Mouse (Mus musculus): Measurements from ENCODE around the gene Tgfbr3. TPM values are rescaled to one million over a fixed set of nuclear protein-coding genes. Genes with fewer than 3 reads are reported as not detected.

Gene Tgfbr3
- total RNA-seq, 2 experiments from 2014 or later = 12.2 to 13.4 TPM

GRCm38 (mm10) chr5:107112656-107113275, 176.7 kb downstream of the Tgfbr3 start:
- no peak for DNase-seq (ENCODE audit: low spot score in 2 of 2)

- no peak for DNase-seq (ENCODE audit: low spot score in 2 of 2)
These were observed 177.6 kb downstream of the Tgfbr3 start for GRCm38 (mm10) chr5:107111802-107112201.

GRCm38 (mm10) chr5:107110880-107111520, 178.4 kb downstream of the Tgfbr3 start:
- DNase-seq (ENCODE audit: low spot score in 2 of 2) = peak; percentile 26 to 43

GRCm38 (mm10) chr5:107110089-107110879, 179.1 kb downstream of the Tgfbr3 start:
- no peak for DNase-seq (ENCODE audit: low spot score in 2 of 2)

- DNase-seq (ENCODE audit: low spot score in 2 of 2) = no peak
These were observed 180.0 kb downstream of the Tgfbr3 start for GRCm38 (mm10) chr5:107109416-107109815.

GRCm38 (mm10) chr5:107106793-107107192, 182.6 kb downstream of the Tgfbr3 start:
- no peak for DNase-seq (ENCODE audit: low spot score in 2 of 2)

GRCm38 (mm10) chr5:107106139-107106538, 183.3 kb downstream of the Tgfbr3 start:
- no peak for DNase-seq (ENCODE audit: low spot score in 2 of 2)

GRCm38 (mm10) chr5:107103591-107103990, 185.8 kb downstream of the Tgfbr3 start:
- DNase-seq (ENCODE audit: low spot score in 2 of 2) = no peak

GRCm38 (mm10) chr5:107102916-107103315, 186.5 kb downstream of the Tgfbr3 start:
- DNase-seq (ENCODE audit: low spot score in 2 of 2) = no peak

- DNase-seq (ENCODE audit: low spot score in 2 of 2) = no peak
These were observed 187.7 kb downstream of the Tgfbr3 start for GRCm38 (mm10) chr5:107101684-107102083.

GRCm38 (mm10) chr5:107101135-107101534, 188.3 kb downstream of the Tgfbr3 start:
- DNase-seq (ENCODE audit: low spot score in 2 of 2) = no peak

- no peak for DNase-seq (ENCODE audit: low spot score in 2 of 2)
These were observed 189.8 kb downstream of the Tgfbr3 start for GRCm38 (mm10) chr5:107099634-107100033.

- no peak for DNase-seq (ENCODE audit: low spot score in 2 of 2)
These were observed 190.4 kb downstream of the Tgfbr3 start for GRCm38 (mm10) chr5:107099076-107099475.

- no peak for DNase-seq (ENCODE audit: low spot score in 2 of 2)
These were observed 191.4 kb downstream of the Tgfbr3 start for GRCm38 (mm10) chr5:107098007-107098406.

GRCm38 (mm10) chr5:107097314-107097713, 192.1 kb downstream of the Tgfbr3 start:
- no peak for DNase-seq (ENCODE audit: low spot score in 2 of 2)

- DNase-seq (ENCODE audit: low spot score in 2 of 2) = no peak
These were observed 195.2 kb downstream of the Tgfbr3 start for GRCm38 (mm10) chr5:107094233-107094632.

GRCm38 (mm10) chr5:107093253-107093652, 196.2 kb downstream of the Tgfbr3 start:
- no peak for DNase-seq (ENCODE audit: low spot score in 2 of 2)

GRCm38 (mm10) chr5:107092137-107092536, 197.3 kb downstream of the Tgfbr3 start:
- DNase-seq (ENCODE audit: low spot score in 2 of 2) = peak; percentile 19 to 50

- no peak for DNase-seq (ENCODE audit: low spot score in 2 of 2)
These were observed 199.5 kb downstream of the Tgfbr3 start for GRCm38 (mm10) chr5:107089966-107090365.

- DNase-seq (ENCODE audit: low spot score in 2 of 2) = peak; percentile 24 to 42
These were observed 201.3 kb downstream of the Tgfbr3 start for GRCm38 (mm10) chr5:107087829-107088808.

GRCm38 (mm10) chr5:107087291-107087690, 202.1 kb downstream of the Tgfbr3 start:
- DNase-seq (ENCODE audit: low spot score in 2 of 2) = no peak
